Mouse (Mus musculus) brain, adult 2 months (tissue): Measurements from ENCODE around the gene Gucy2e.

Experiments used
- DNase-seq: peaks from one replicate; pipeline ENCODE4 v3.0.0; 2011; ENCODE audit warnings: low read depth, low spot score

Gene Gucy2e

DNA sequence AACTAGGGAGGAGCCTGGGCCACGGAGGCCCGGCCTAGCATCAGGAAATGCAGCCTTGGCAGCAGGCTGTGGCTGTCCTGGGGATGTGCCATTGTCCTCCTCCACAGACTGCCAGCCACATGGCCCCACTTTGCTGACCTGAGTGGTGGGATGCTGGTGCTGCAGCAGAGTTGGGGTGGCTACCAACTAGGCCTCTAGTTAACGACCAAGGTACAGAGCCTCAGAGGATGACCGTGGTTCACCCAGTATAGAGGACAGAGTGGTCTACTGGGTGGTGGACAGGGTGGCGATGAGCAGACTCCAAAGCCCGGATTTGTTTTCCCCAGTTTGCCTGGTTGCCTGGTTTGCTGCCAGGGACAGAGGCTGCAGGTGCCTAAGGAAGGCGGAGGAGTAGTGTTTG lies 62.1 kb downstream of the Gucy2e start:
- DNase-seq: no peak

DNA sequence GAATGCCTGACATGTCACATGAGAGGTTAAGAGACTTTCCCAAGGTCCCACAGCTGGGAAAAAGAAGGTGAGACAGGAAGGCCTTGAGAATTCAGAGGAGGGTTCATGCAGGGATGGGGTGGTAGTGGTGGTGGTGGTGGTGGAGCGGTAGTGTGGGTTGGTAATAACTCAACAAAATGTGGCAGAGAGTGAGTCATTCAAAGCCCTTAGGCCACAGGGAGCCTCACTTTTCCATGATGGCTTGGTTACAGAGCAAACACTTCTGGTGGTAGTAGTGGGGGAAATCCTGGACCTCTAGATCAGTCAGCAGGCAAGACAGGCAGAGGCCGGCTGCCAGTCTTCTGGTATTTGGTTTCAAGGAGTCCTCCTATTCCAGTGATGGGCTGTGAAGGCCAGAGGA lies 64.2 kb downstream of the Gucy2e start:
- no peak for DNase-seq

DNA sequence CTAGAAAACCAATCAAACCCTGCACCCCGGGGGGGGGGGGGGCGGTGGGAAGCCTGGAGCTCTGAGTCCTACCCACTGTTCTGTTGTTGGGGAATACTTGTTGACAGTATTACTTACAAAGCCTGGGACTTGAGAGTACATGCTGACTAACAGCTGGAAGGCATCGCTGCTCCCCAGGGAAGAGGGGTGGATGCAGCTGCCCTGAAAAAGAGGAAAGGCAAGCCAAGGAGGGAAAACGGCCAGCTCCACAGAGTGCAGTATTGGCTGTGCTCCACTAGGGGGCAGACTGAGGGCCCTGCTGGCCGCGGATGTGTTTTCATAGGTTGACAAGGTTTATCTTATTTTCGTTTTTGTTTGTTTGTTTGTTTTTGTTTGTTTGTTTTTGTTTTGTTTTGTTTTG lies 65.2 kb downstream of the Gucy2e start:
- DNase-seq: peak; percentile 54

DNA sequence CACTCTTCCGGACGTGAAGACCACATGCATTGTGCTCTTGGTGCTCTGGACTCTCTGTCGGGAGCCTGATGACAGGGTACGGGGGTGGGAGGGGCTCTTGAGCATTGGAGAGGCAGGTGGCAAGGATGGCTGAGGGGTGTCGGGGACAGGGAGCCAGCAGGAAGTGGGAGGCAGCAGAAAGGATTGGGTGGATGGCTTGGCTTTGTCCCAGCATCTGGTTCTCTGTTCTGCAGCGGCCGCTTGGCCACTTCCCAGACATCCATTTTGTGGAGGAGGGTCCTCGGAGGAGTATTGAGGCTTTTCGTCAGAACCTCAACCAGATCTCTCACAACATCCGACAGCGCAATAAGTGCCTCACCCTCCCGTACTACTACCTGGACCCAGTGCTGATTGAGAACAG lies 67.5 kb downstream of the Gucy2e start:
- peak; percentile 75 for DNase-seq
